Mouse (Mus musculus): ENCODE measurements around the gene Cdc37l1. TPM values are rescaled to one million over a fixed set of nuclear protein-coding genes. Genes with fewer than 3 reads are reported as not detected.
A peak's percentile ranks its signal among the peaks of the same experiment; 100 is the strongest.

The Cdc37l1 gene
- polyA plus RNA-seq, 1 experiment from 2014 or later, result 51.6 TPM

DNA sequence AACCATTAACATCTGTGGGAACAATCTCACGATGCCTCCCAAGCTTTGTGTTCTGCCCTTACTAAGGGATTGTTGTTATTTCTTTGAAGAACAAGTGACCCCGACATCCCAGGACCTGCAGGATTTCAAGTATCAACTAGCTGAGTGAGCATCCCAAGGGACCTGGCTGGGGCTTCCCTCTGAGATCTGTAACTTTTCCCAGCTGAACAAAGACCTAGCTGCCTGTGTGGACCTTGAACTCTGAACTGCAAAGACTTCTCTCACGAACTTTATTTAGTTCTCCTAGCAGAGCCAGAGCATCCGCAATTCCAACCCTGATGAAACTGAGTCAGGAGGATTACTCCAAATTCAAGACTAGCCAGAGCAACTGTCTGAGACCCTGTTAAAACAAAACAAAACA is 55.2 kb downstream of the Cdc37l1 start:
- peaks cover 23% of the 10 kb centered on the region for H3K4me1 ChIP-seq (ENCODE audit: control insufficient read depth, insufficient read depth, low read length)
- H3K4me2 ChIP-seq (replicated peaks; ENCODE audit: low read depth, low read length), result no peak overlapping the region
- 61% methylated on average over 4 of the region's 4 CpGs for WGBS
- H3K9me3 ChIP-seq (ENCODE audit: control insufficient read depth, low read depth, low read length), result no peaks in the 10 kb centered on the region
- no peak overlapping the region for H3K9ac ChIP-seq (replicated peaks; ENCODE audit: low read depth, low read length)
- ATAC-seq (ENCODE audit: insufficient number of reproducible peaks, insufficient read depth, low FRiP score, low read depth), result no peak
- H3K27me3 ChIP-seq (ENCODE audit: control insufficient read depth, insufficient read depth, low read length), result no peaks in the 10 kb centered on the region
- no peak overlapping the region for H3K4me3 ChIP-seq (ENCODE audit: low read depth, low read length)
- H3K36me3 ChIP-seq (ENCODE audit: control insufficient read depth, insufficient read depth, low read length), result no peaks in the 10 kb centered on the region
- no peak overlapping the region for H3K27ac ChIP-seq (ENCODE audit: low read length)

- H3K27ac ChIP-seq (ENCODE audit: low read length), result peak overlapping the region; percentile 27; the same call in 1 of the 2 replicates
- 0 out of 2 replicates have a peak overlapping the region, but pooled peaks have one; percentile 14 for H3K9ac ChIP-seq (replicated peaks; ENCODE audit: low read depth, low read length)
- no peaks in the 10 kb centered on the region for H3K9me3 ChIP-seq (ENCODE audit: control insufficient read depth, low read depth, low read length)
- 23% methylated on average over 15 of the region's 15 CpGs for WGBS
- peaks cover 23% of the 10 kb centered on the region for H3K4me1 ChIP-seq (ENCODE audit: control insufficient read depth, insufficient read depth, low read length)
- peak overlapping the region; percentile 87 for H3K4me3 ChIP-seq (ENCODE audit: low read depth, low read length)
- H3K27me3 ChIP-seq (ENCODE audit: control insufficient read depth, insufficient read depth, low read length), result no peaks in the 10 kb centered on the region
- H3K36me3 ChIP-seq (ENCODE audit: control insufficient read depth, insufficient read depth, low read length), result no peaks in the 10 kb centered on the region
- no peak for ATAC-seq (ENCODE audit: insufficient number of reproducible peaks, insufficient read depth, low FRiP score, low read depth)
- H3K4me2 ChIP-seq (replicated peaks; ENCODE audit: low read depth, low read length), result peak overlapping the region; percentile 49
These were observed 56.0 kb downstream of the Cdc37l1 start for GRCm38 (mm10) chr19:29045956-29046650.

- H3K27ac ChIP-seq (ENCODE audit: low read length), result peak overlapping the region; percentile 88
- no peaks in the 10 kb centered on the region for H3K36me3 ChIP-seq (ENCODE audit: control insufficient read depth, insufficient read depth, low read length)
- H3K9me3 ChIP-seq (ENCODE audit: control insufficient read depth, low read depth, low read length), result no peaks in the 10 kb centered on the region
- no peaks in the 10 kb centered on the region for H3K27me3 ChIP-seq (ENCODE audit: control insufficient read depth, insufficient read depth, low read length)
- no peak for ATAC-seq (ENCODE audit: insufficient number of reproducible peaks, insufficient read depth, low FRiP score, low read depth)
- peak overlapping the region; percentile 87 for H3K4me3 ChIP-seq (ENCODE audit: low read depth, low read length)
- peak overlapping the region; percentile 83 for H3K9ac ChIP-seq (replicated peaks; ENCODE audit: low read depth, low read length)
- peak overlapping the region; percentile 49 for H3K4me2 ChIP-seq (replicated peaks; ENCODE audit: low read depth, low read length)
- peaks cover 23% of the 10 kb centered on the region for H3K4me1 ChIP-seq (ENCODE audit: control insufficient read depth, insufficient read depth, low read length)
- 30% methylated on average over 4 of the region's 4 CpGs for WGBS
These were observed 56.8 kb downstream of the Cdc37l1 start for GRCm38 (mm10) chr19:29046961-29047333.

DNA sequence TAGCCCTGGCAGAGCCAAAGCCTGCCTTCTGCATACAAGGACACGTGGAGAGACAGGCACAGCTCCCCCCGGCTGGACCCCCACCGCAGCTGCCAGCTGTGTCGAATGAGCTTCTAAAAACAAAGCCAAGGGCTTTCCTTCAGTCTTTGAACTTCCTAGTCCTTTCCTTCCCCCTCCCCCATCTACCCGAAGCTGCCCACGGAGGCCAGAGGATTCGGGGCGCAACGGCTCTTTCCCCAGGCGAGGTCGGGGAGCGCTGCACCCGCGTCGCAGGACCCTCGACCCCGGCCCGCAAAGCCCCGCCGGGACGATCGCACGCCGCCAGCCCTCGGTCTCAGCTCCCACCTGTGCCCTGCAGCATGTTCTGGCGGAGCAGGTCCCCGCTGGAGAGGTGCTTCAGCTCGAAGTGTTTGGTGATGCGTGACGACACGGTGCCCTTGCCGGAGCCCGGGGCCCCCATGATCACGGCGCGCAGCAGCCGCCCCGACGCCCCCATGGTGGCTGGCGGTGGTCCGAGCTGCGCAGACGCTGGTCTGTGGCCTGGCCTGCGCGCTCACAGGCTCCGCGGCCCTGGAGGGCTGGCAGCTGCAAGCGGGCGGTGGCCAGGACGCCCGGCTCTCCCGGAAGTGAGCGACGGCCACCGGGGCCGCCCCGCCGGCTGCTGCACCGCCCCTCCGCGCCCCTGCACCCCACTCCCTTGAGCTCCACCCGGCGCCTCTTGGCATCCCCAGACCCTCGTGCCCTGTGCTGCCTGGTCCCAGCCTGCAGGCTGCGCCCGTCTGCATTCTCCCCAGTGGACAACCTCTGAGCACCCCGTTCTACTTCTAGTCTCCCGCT is 57.4 kb downstream of the Cdc37l1 start, which contains the start of gene Ak3:
Gene Ak3, minus strand, starts transcription at position 628 of the 837 bp plus-strand sequence.
- Histone ChIP-seq H3K4me3 (ENCODE audit: low read depth, low read length) (peak within 1 kb of the TSS; percentile 87), H3K9ac (replicated peaks; ENCODE audit: low read depth, low read length) (peak within 1 kb of the TSS; percentile 83), H3K4me2 (replicated peaks; ENCODE audit: low read depth, low read length) (peak within 1 kb of the TSS; percentile 49), H3K4me1 (ENCODE audit: control insufficient read depth, insufficient read depth, low read length) (peaks cover 23% of the 10 kb centered on the region), H3K27me3 (ENCODE audit: control insufficient read depth, insufficient read depth, low read length) (no peaks in the 10 kb centered on the region), H3K9me3 (ENCODE audit: control insufficient read depth, low read depth, low read length) (no peaks in the 10 kb centered on the region), H3K36me3 (ENCODE audit: control insufficient read depth, insufficient read depth, low read length) (no peaks in the 10 kb centered on the region), H3K27ac (ENCODE audit: low read length) (peak within 1 kb of the TSS; percentile 88)
- ATAC-seq (ENCODE audit: insufficient number of reproducible peaks, insufficient read depth, low FRiP score, low read depth), result peak; percentile 90
- WGBS, result under 1% methylated on average over 61 of the region's 68 CpGs

- Histone ChIP-seq H3K4me1 (ENCODE audit: control insufficient read depth, insufficient read depth, low read length) (peaks cover 18% of the 10 kb centered on the region), H3K4me3 (ENCODE audit: low read depth, low read length) (no peak overlapping the region), H3K27me3 (ENCODE audit: control insufficient read depth, insufficient read depth, low read length) (no peaks in the 10 kb centered on the region), H3K36me3 (ENCODE audit: control insufficient read depth, insufficient read depth, low read length) (no peaks in the 10 kb centered on the region), H3K4me2 (replicated peaks; ENCODE audit: low read depth, low read length) (no peak overlapping the region), H3K9ac (replicated peaks; ENCODE audit: low read depth, low read length) (no peak overlapping the region), H3K27ac (ENCODE audit: low read length) (no peak overlapping the region), H3K9me3 (ENCODE audit: control insufficient read depth, low read depth, low read length) (no peaks in the 10 kb centered on the region)
- 77% methylated on average over 12 of the region's 12 CpGs for WGBS
- no peak for ATAC-seq (ENCODE audit: insufficient number of reproducible peaks, insufficient read depth, low FRiP score, low read depth)
These were observed 59.4 kb downstream of the Cdc37l1 start for GRCm38 (mm10) chr19:29049401-29050075.

DNA sequence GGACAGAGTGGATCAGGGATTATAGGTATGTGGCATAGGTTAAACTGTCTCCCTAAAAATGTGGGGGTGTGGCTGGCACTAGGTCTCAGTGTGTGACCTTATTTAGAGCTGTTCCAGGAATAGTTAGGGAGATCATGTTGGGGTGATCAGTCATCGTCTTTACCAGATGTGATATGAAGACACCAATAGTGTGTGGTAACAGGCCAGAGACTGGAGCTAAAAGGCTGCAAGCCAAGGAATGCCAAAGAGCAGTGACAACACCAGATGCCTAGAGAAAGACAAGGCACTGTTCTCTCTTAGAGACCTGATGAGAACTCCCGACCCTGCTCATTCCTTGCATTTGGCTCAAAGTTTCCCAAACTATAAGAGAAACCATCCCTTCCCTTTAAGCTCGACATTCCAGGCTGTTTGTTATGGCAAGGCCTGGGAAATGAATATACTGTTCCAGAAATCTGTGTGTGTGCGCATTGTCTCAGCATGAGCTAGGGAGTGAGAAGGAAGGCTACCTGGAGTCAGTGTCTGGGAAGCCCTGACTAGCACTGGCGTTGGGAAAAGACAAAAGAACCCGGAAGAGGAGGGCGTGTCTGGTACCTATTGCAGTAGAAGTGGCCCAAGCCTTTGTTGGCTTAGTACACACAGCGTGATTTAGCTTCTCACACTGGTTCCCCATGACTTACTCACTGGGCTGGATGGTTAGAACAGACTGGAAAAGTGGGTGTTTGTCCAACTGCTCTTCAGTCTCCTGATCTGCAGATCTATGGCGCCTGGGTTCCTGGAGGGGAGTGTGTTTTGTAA is 60.2 kb downstream of the Cdc37l1 start:
- Histone ChIP-seq H3K27ac (ENCODE audit: low read length) (no peak overlapping the region), H3K9ac (replicated peaks; ENCODE audit: low read depth, low read length) (no peak overlapping the region), H3K36me3 (ENCODE audit: control insufficient read depth, insufficient read depth, low read length) (no peaks in the 10 kb centered on the region), H3K9me3 (ENCODE audit: control insufficient read depth, low read depth, low read length) (no peaks in the 10 kb centered on the region), H3K4me2 (replicated peaks; ENCODE audit: low read depth, low read length) (no peak overlapping the region), H3K27me3 (ENCODE audit: control insufficient read depth, insufficient read depth, low read length) (no peaks in the 10 kb centered on the region), H3K4me3 (ENCODE audit: low read depth, low read length) (no peak overlapping the region), H3K4me1 (ENCODE audit: control insufficient read depth, insufficient read depth, low read length) (peaks cover 12% of the 10 kb centered on the region)
- 73% methylated on average over 9 of the region's 9 CpGs for WGBS
- no peak for ATAC-seq (ENCODE audit: insufficient number of reproducible peaks, insufficient read depth, low FRiP score, low read depth)

DNA sequence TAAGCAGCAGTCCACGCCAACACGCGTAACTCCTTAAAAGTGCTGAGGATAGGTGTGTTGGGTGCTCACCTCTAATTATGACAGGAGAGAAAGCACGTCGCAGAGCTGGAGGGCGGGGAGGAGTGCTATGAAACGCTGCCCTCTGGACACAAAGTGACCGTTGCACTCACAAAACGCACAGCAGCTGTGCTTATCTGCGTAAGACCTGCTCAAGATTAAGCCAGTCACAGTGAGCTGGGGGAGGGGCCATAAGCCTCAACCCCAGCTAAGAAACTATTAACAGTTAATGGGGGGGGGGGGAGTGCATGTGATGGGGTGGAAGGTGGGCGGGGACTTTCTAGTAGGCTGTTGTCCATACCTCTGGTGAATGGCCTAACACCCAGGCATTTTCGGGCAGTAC is 62.6 kb downstream of the Cdc37l1 start:
- H3K27me3 ChIP-seq (ENCODE audit: control insufficient read depth, insufficient read depth, low read length), result no peaks in the 10 kb centered on the region
- no peaks in the 10 kb centered on the region for H3K36me3 ChIP-seq (ENCODE audit: control insufficient read depth, insufficient read depth, low read length)
- no peak overlapping the region for H3K27ac ChIP-seq (ENCODE audit: low read length)
- H3K4me3 ChIP-seq (ENCODE audit: low read depth, low read length), result no peak overlapping the region
- no peak overlapping the region for H3K4me2 ChIP-seq (replicated peaks; ENCODE audit: low read depth, low read length)
- H3K4me1 ChIP-seq (ENCODE audit: control insufficient read depth, insufficient read depth, low read length), result no peaks in the 10 kb centered on the region
- WGBS, result 85% methylated on average over 12 of the region's 12 CpGs
- no peak overlapping the region for H3K9ac ChIP-seq (replicated peaks; ENCODE audit: low read depth, low read length)
- no peaks in the 10 kb centered on the region for H3K9me3 ChIP-seq (ENCODE audit: control insufficient read depth, low read depth, low read length)
- no peak for ATAC-seq (ENCODE audit: insufficient number of reproducible peaks, insufficient read depth, low FRiP score, low read depth)

DNA sequence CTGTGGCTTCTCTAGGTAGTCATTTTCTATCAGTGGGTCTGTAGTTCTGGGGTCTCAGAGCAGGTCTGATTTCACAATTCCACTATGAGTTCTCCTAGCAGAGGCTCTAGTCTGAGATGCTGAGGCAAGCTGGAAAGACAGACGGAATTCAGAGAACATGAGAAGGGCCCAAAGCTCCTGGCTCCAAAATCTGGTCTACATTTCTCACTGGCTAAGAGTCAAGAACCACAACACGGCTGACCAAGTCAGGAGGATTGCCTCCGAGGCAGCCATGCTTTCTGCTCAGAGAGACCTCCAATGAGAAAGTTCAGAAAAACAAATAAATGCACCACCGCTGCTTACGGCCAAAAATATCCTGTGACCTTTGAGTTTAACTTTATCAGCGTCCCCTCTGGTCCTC is 64.4 kb downstream of the Cdc37l1 start:
- Histone ChIP-seq H3K4me2 (replicated peaks; ENCODE audit: low read depth, low read length) (no peak overlapping the region), H3K4me1 (ENCODE audit: control insufficient read depth, insufficient read depth, low read length) (no peaks in the 10 kb centered on the region), H3K4me3 (ENCODE audit: low read depth, low read length) (no peak overlapping the region), H3K9ac (replicated peaks; ENCODE audit: low read depth, low read length) (no peak overlapping the region), H3K9me3 (ENCODE audit: control insufficient read depth, low read depth, low read length) (no peaks in the 10 kb centered on the region), H3K36me3 (ENCODE audit: control insufficient read depth, insufficient read depth, low read length) (no peaks in the 10 kb centered on the region), H3K27ac (ENCODE audit: low read length) (no peak overlapping the region), H3K27me3 (ENCODE audit: control insufficient read depth, insufficient read depth, low read length) (no peaks in the 10 kb centered on the region)
- no peak for ATAC-seq (ENCODE audit: insufficient number of reproducible peaks, insufficient read depth, low FRiP score, low read depth)
- 73% methylated on average over 6 of the region's 6 CpGs for WGBS

Measured in stomach, embryonic 14.5 days (tissue).